Mouse (Mus musculus) lung, postnatal 0 days (tissue): Measurements from ENCODE around the gene Cox7a1.
"Not testable (repeated sequence)": the region's sequence is repeated elsewhere in the genome, so short reads cannot be mapped to it uniquely, and the experiment has no call there.

ENCODE experiments used
- CTCF ChIP-seq: IDR thresholded peaks from 2 replicates; pipeline ENCODE4 v1.5.1; 2016; ENCODE audit warnings: antibody characterized with exemption, mild to moderate bottlenecking
- EP300 ChIP-seq: IDR thresholded peaks from 2 replicates; pipeline ENCODE4 v1.6.1; 2016; ENCODE audit warnings: antibody characterized with exemption, mild to moderate bottlenecking, control low read depth

DNA sequence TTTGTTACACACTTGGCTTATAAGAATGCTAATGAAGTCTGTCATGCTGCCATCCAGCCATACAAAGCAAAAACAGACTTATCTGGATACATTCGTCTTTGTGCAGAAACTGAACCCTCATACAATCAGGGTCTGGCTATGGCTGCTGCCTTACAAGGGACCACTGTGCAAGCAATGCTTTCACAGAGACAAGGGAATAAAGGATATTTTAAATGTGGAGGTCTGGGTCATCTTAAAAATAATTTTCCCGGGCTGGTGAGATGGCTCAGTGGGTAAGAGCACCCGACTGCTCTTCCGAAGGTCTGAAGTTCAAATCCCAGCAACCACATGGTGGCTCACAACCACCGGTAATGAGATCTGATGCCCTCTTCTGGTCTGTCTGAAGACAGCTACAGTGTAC, 22.4 kb downstream of the Cox7a1 start:
- not testable (repeated sequence) for TF ChIP-seq EP300
- TF ChIP-seq CTCF = peak; percentile 10; the same call in 1 of the 2 replicates
